Mouse (Mus musculus): ENCODE results near the gene Anp32a. TPM values are rescaled to one million over a fixed set of nuclear protein-coding genes. Genes with fewer than 3 reads are reported as not detected.

The Anp32a gene
- total and polyA plus RNA-seq, 2 experiments = 27.3 to 96.2 TPM

GRCm38 (mm10) chr9:62325965-62326364, 15.1 kb upstream of the Anp32a start:
- no peaks in the 10 kb centered on the region for H3K36me3 ChIP-seq (ENCODE audit: control insufficient read depth, insufficient read depth, low read length)
- no peak for DNase-seq (ENCODE audit: extremely low read depth, low read depth, low spot score)
- TF ChIP-seq CTCF (IDR thresholded peaks at IDR 0.05; ENCODE audit: low read depth, low read length) (no peak; the same call in 1 of the 2 replicates), POLR2A (IDR thresholded peaks at IDR 0.05; ENCODE audit: extremely low read depth, insufficient read depth, low read length) (no peak)
- no peak overlapping the region for H3K9ac ChIP-seq (ENCODE audit: low read depth, low read length)
- no peaks in the 10 kb centered on the region for H3K4me1 ChIP-seq (ENCODE audit: control insufficient read depth, insufficient read depth, low read length)
- WGBS = 82% methylated on average over 3 of the region's 3 CpGs
- H3K27me3 ChIP-seq (ENCODE audit: control insufficient read depth, insufficient read depth, low read length) = no peaks in the 10 kb centered on the region
- H3K27ac ChIP-seq (replicated peaks; ENCODE audit: insufficient read depth, low read depth, low read length) = no peak overlapping the region
- no peak overlapping the region for H3K4me3 ChIP-seq (ENCODE audit: insufficient read depth, low read depth, low read length)
- H3K79me2 ChIP-seq (ENCODE audit: control insufficient read depth, insufficient read depth, low read length) = no peaks in the 10 kb centered on the region

- Histone ChIP-seq H3K4me1 (ENCODE audit: control insufficient read depth, insufficient read depth, low read length) (0 out of 2 replicates have a peak, but pooled peaks cover 4% of the 10 kb centered on the region), H3K9ac (ENCODE audit: low read depth, low read length) (no peak overlapping the region), H3K27ac (replicated peaks; ENCODE audit: insufficient read depth, low read depth, low read length) (no peak overlapping the region), H3K79me2 (ENCODE audit: control insufficient read depth, insufficient read depth, low read length) (no peaks in the 10 kb centered on the region), H3K36me3 (ENCODE audit: control insufficient read depth, insufficient read depth, low read length) (no peaks in the 10 kb centered on the region), H3K27me3 (ENCODE audit: control insufficient read depth, insufficient read depth, low read length) (no peaks in the 10 kb centered on the region), H3K4me3 (ENCODE audit: insufficient read depth, low read depth, low read length) (no peak overlapping the region)
- no peak for DNase-seq (ENCODE audit: extremely low read depth, low read depth, low spot score)
- 94% methylated on average over 9 of the region's 9 CpGs for WGBS
- TF ChIP-seq POLR2A (IDR thresholded peaks at IDR 0.05; ENCODE audit: extremely low read depth, insufficient read depth, low read length) (no peak), CTCF (IDR thresholded peaks at IDR 0.05; ENCODE audit: low read depth, low read length) (peak; percentile 9; the same call in 1 of the 2 replicates)
Measured at GRCm38 (mm10) chr9:62334298-62334825, 6.7 kb upstream of the Anp32a start.

DNA sequence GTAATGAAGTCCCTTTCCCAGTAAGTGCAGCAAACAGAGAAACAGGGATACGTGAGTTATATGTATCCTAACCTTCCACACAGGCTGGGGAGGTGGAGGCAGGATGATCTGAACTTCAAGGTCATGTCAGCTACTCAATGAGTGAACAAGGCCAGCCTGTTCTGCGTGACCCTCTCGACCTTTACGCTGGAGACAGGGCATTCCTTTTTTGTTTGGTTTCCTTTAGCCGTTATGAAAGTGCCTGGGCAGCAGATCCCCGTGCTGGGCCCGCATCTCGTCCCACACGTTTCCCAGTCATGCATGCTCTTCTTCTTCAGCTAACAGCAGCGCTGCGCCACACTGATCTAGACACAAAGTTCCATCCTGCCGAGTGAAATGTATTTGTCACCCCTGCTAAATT, 5.7 kb upstream of the Anp32a start:
- H3K27me3 ChIP-seq (ENCODE audit: control insufficient read depth, insufficient read depth, low read length) = no peaks in the 10 kb centered on the region
- WGBS = 16% methylated on average over 12 of the region's 12 CpGs
- no peak for TF ChIP-seq CTCF (IDR thresholded peaks at IDR 0.05; ENCODE audit: low read depth, low read length)
- no peak for TF ChIP-seq POLR2A (IDR thresholded peaks at IDR 0.05; ENCODE audit: extremely low read depth, insufficient read depth, low read length)
- H3K36me3 ChIP-seq (ENCODE audit: control insufficient read depth, insufficient read depth, low read length) = no peaks in the 10 kb centered on the region
- H3K9ac ChIP-seq (ENCODE audit: low read depth, low read length) = no peak overlapping the region
- H3K27ac ChIP-seq (replicated peaks; ENCODE audit: insufficient read depth, low read depth, low read length) = no peak overlapping the region
- DNase-seq (ENCODE audit: extremely low read depth, low read depth, low spot score) = peak; percentile 57
- no peak overlapping the region for H3K4me3 ChIP-seq (ENCODE audit: insufficient read depth, low read depth, low read length)
- H3K79me2 ChIP-seq (ENCODE audit: control insufficient read depth, insufficient read depth, low read length) = no peaks in the 10 kb centered on the region; the same call in 1 of the 2 replicates
- 0 out of 2 replicates have a peak, but pooled peaks cover 7% of the 10 kb centered on the region for H3K4me1 ChIP-seq (ENCODE audit: control insufficient read depth, insufficient read depth, low read length)

GRCm38 (mm10) chr9:62337924-62338635, 3.0 kb upstream of the Anp32a start:
- Histone ChIP-seq H3K27me3 (ENCODE audit: control insufficient read depth, insufficient read depth, low read length) (no peaks in the 10 kb centered on the region), H3K27ac (replicated peaks; ENCODE audit: insufficient read depth, low read depth, low read length) (no peak overlapping the region), H3K36me3 (ENCODE audit: control insufficient read depth, insufficient read depth, low read length) (no peaks in the 10 kb centered on the region), H3K4me1 (ENCODE audit: control insufficient read depth, insufficient read depth, low read length) (0 out of 2 replicates have a peak, but pooled peaks cover 7% of the 10 kb centered on the region), H3K79me2 (ENCODE audit: control insufficient read depth, insufficient read depth, low read length) (peaks cover 15% of the 10 kb centered on the region; the same call in 1 of the 2 replicates), H3K9ac (ENCODE audit: low read depth, low read length) (no peak overlapping the region), H3K4me3 (ENCODE audit: insufficient read depth, low read depth, low read length) (no peak overlapping the region)
- peak; percentile 64 for DNase-seq (ENCODE audit: extremely low read depth, low read depth, low spot score)
- WGBS = 65% methylated on average over 4 of the region's 4 CpGs
- TF ChIP-seq POLR2A (IDR thresholded peaks at IDR 0.05; ENCODE audit: extremely low read depth, insufficient read depth, low read length) (no peak), CTCF (IDR thresholded peaks at IDR 0.05; ENCODE audit: low read depth, low read length) (no peak)

DNA sequence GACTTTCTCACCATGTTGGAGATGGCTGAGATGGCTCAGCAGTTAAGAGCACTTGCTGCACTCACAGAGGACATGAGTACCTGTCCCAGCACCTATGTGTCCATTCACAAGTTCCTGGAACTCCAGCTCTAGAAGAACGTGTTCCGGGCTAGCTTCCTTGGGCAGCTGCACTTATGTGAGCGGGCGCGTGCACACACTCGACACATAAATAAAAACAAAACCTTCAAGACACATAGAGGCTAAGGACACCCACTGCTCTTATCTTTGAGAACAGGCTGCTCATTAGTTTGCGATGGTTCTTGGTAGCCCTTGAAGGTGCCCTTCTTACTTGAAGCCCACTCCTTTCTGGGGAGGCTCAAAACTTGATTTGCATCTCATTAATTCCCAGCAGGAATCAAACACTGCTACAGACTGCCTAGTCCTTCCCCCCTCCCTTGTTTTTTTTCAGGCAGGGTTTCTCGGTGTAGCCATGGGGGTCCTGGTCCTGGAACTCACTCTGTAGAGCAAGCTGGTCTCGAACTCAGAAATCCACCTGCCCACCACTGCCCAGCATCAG, 2.4 kb upstream of the Anp32a start:
- Histone ChIP-seq H3K27ac (replicated peaks; ENCODE audit: insufficient read depth, low read depth, low read length) (no peak overlapping the region), H3K27me3 (ENCODE audit: control insufficient read depth, insufficient read depth, low read length) (no peaks in the 10 kb centered on the region), H3K9ac (ENCODE audit: low read depth, low read length) (no peak overlapping the region), H3K4me3 (ENCODE audit: insufficient read depth, low read depth, low read length) (no peak overlapping the region), H3K4me1 (ENCODE audit: control insufficient read depth, insufficient read depth, low read length) (0 out of 2 replicates have a peak, but pooled peaks cover 7% of the 10 kb centered on the region), H3K79me2 (ENCODE audit: control insufficient read depth, insufficient read depth, low read length) (peaks cover 18% of the 10 kb centered on the region; the same call in 1 of the 2 replicates), H3K36me3 (ENCODE audit: control insufficient read depth, insufficient read depth, low read length) (no peaks in the 10 kb centered on the region)
- 89% methylated on average over 9 of the region's 9 CpGs for WGBS
- no peak for TF ChIP-seq POLR2A (IDR thresholded peaks at IDR 0.05; ENCODE audit: extremely low read depth, insufficient read depth, low read length)
- no peak for TF ChIP-seq CTCF (IDR thresholded peaks at IDR 0.05; ENCODE audit: low read depth, low read length)
- no peak for DNase-seq (ENCODE audit: extremely low read depth, low read depth, low spot score)

Measured in liver, adult 2 months (tissue).